Mouse (Mus musculus) kidney, embryonic 15.5 days (tissue): ENCODE measurements at regions not wholly inside any gene's neighbourhood (a gene's known extent, or its start where the extent isn't known, plus 50 kb on each side); places are given as distances from the start of the nearest gene placed in this dataset.

Source experiments
- ATAC-seq: fragments of 200-750 bp; cut with Nextera tagmentation; replicated peaks from 2 replicates; pipeline ENCODE4 v1.8.0; 2017; ENCODE audit warnings: moderate TSS enrichment; ENCODE audit not compliant: low FRiP score
- H3K27ac ChIP-seq: fragments of 300-500 bp; sonication (generic); 2 replicates; pipeline ENCODE4 v1.5.1; 2015; ENCODE audit warnings: mild to moderate bottlenecking, inconsistent platforms
- H3K27me3 ChIP-seq: fragments of 300-500 bp; sonication (generic); 2 replicates; pipeline ENCODE4 v1.6.1; 2015; ENCODE audit warnings: inconsistent platforms
- H3K36me3 ChIP-seq: fragments of 300-500 bp; sonication (generic); 2 replicates; pipeline ENCODE4 v1.6.1; 2015; ENCODE audit warnings: inconsistent platforms
- H3K4me1 ChIP-seq: fragments of 300-500 bp; sonication (generic); 2 replicates; pipeline ENCODE4 v1.6.1; 2015; ENCODE audit warnings: inconsistent platforms
- H3K4me2 ChIP-seq: fragments of 300-500 bp; sonication (generic); 2 replicates; pipeline ENCODE4 v1.6.1; 2015; ENCODE audit warnings: moderate library complexity, mild to moderate bottlenecking, inconsistent platforms
- H3K4me3 ChIP-seq: fragments of 300-500 bp; sonication (generic); replicated peaks from 2 replicates; pipeline ENCODE4 v1.5.1; 2015; ENCODE audit warnings: mild to moderate bottlenecking, inconsistent platforms
- H3K9ac ChIP-seq: fragments of 300-500 bp; sonication (generic); 2 replicates; pipeline ENCODE4 v1.6.1; 2015; ENCODE audit warnings: mild to moderate bottlenecking, inconsistent platforms
- H3K9me3 ChIP-seq: fragments of 300-500 bp; sonication (generic); replicated peaks from 2 replicates; pipeline ENCODE4 v1.6.1; 2016; ENCODE audit warnings: inconsistent platforms
- WGBS: fragments of 180-500 bp; shearing (Covaris S2); methylation state at CpG from one replicate; pipeline ENCODE4 v1.1.7; 2015; ENCODE audit warnings: mixed read lengths; 5-methylcytosine and 5-hydroxymethylcytosine counted together

DNA sequence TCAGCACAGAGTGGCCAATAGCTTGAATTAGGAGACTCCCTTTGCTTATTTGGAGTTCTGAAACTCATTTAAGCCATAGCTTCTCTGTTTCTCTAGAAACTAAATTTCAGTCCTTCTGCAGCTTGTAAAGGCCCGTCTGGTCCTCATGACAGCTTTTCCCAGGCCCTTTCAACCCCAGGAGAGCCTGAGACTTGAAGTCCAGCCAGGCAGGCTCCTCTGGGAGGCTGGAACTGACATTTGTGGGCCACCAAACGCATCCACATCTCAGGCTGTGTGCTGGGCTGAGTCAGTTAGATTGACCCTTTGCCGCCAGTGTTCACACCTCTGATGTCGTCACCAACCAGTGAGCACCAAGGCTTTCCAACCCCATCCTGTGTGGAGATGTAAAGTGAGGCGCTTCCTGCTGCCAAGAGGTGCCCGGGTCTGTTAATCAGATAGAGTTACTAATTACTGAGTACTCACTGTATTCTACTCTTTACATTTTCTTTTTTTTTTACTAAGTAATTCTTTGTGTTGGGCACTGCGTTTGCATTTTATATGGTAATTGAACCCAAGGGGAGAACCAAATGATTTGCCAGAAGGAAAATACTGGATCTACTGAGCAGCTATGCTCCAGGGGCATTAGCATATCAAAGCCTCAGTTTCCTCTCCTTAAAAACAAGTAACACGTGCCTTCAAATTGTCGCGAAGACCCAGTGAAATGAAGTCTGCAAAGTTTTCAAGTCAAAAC lies 207.0 kb downstream of the Snx19 start:
- 44% methylated on average over 10 of the region's 10 CpGs for WGBS

DNA sequence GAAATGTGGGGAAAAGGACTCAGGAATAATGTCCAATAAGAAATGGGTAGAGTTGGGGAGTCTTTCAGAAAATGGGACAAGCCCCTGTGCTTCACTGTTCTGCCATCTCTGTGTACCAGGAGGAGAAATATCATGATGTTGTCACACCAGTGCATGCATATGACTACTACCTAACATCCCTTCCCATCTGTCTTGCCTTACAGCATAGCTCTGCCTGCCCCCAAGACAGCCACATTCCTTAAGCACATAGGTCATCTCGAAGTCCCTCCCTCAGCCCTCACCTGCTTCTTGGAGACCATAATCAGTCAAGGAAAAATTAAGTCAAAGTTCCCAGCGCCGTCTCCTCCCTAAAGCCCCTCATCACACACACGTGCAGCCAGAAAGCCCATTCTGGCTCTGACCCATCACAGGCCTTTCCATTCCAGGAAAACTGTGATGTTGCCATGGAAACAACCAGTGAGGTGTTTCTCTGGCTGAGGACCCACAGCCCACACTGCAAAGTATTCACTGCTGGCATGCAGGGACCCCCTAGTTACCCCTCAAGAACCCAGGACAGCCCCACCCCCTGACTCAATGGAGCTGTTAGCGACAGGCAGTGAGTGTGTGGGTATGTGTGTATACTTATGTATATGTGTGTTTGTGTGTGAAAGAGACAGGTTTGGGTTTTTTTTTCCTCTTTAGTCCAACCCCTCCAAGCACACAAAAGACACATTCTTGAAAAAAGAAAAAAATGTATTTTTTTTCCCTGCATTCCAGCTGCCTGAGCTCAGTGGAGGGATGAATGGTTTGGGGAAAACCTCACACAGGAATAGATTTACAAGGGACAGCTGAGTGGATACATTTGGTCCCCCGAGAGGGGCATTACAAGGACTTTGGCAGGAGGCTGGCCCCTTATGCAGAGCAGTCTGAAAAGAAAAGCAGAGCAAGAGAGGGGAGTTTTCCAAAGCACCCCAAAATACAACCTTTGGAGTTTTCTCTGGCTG lies 205.5 kb downstream of the Snx19 start:
- Histone ChIP-seq H3K4me3 (no peak overlapping the region), H3K9ac (no peak overlapping the region), H3K27ac (peak overlapping the region; percentile 63), H3K4me1 (peaks cover 17% of the 10 kb centered on the region), H3K36me3 (no peaks in the 10 kb centered on the region), H3K27me3 (no peaks in the 10 kb centered on the region), H3K9me3 (no peaks in the 10 kb centered on the region), H3K4me2 (no peak overlapping the region)
- ATAC-seq = 0 out of 2 replicates have a peak, but pooled peaks have one; percentile 46
- 50% methylated on average over 6 of the region's 6 CpGs for WGBS

More for the DNA sequence above, 207.0 kb downstream of the Snx19 start:
- Histone ChIP-seq H3K27ac (peak overlapping the region; percentile 27; the same call in 1 of the 2 replicates), H3K36me3 (no peaks in the 10 kb centered on the region), H3K4me2 (no peak overlapping the region), H3K9ac (no peak overlapping the region), H3K27me3 (no peaks in the 10 kb centered on the region), H3K9me3 (no peaks in the 10 kb centered on the region), H3K4me3 (no peak overlapping the region), H3K4me1 (peaks cover 17% of the 10 kb centered on the region)
- ATAC-seq = no peak

DNA sequence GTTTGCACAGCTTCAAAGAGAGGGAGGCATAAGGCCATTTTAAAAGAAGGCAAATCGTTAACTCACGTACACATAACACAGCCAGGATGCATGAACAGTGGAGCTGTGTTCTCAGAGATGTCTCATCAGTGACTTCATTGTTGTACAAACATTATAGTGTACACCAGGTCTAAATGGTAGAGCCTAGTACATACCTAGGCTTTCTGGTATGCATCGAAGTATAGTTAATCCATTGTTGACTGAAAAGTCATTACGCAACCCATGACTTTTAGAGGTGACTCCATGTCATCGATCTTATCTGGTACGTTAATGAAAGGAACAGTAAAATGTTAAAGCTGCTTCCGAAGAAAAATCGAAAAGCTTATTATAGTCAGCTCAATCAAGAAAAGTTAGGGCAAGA lies 198.7 kb downstream of the Snx19 start:
- Histone ChIP-seq H3K4me1 (no peaks in the 10 kb centered on the region), H3K9ac (no peak overlapping the region), H3K4me2 (no peak overlapping the region)

DNA sequence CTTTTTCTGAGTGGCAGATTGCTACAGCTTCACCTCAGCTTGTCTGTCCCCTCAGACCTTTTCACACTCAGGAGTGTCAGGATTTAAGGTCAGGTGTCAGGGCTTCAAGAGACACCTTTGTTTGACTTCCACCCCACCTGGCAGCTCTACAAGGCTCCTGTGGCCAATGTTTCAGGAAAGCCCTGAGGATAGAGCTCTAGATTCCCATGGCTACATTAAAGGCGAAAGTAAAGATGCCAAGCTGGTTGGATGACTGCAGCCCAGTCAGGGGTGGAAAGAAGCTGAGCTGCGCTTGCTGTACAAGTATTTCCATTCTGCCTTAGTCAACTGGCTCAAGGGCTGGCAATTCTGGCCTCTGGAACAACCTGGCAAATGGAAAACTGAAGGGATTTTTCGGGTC lies 198.2 kb downstream of the Snx19 start:
- no peak overlapping the region for H3K4me2 ChIP-seq
- no peaks in the 10 kb centered on the region for H3K27me3 ChIP-seq
- no peaks in the 10 kb centered on the region for H3K9me3 ChIP-seq
- H3K9ac ChIP-seq = no peak overlapping the region
- no peak for ATAC-seq
- peak overlapping the region; percentile 48 for H3K27ac ChIP-seq
- H3K36me3 ChIP-seq = no peaks in the 10 kb centered on the region
- no peak overlapping the region for H3K4me3 ChIP-seq
- WGBS = 69% methylated on average over 3 of the region's 3 CpGs
- no peaks in the 10 kb centered on the region for H3K4me1 ChIP-seq

More for the DNA sequence above, 198.7 kb downstream of the Snx19 start:
- 81% methylated on average over 8 of the region's 8 CpGs for WGBS
- H3K27me3 ChIP-seq = no peaks in the 10 kb centered on the region
- H3K27ac ChIP-seq = peak overlapping the region; percentile 33; the same call in 1 of the 2 replicates
- no peak overlapping the region for H3K4me3 ChIP-seq
- H3K36me3 ChIP-seq = no peaks in the 10 kb centered on the region
- H3K9me3 ChIP-seq = no peaks in the 10 kb centered on the region
- ATAC-seq = no peak

DNA sequence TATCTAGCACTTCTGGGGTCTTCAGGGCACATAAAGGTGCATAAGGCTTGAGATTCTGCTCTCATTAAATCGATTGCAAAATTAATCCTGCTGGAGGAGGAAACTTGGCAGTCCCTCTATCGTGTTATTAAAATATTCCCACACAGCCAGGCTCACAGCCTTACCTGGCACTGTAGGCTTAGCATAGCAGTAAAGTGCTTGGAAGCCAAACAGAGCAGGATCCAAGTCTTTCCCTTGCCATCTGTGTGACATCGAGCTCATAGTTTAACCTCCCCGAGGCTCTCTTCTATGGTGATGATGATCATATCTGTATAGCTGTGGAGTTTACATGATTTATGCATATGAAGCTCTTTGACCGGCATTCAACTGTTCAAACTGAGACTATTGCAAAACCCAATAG lies 197.6 kb downstream of the Snx19 start:
- WGBS = 80% methylated on average over 5 of the region's 5 CpGs
- no peak for ATAC-seq
- Histone ChIP-seq H3K27me3 (no peaks in the 10 kb centered on the region), H3K4me3 (no peak overlapping the region), H3K4me2 (no peak overlapping the region), H3K36me3 (no peaks in the 10 kb centered on the region), H3K27ac (no peak overlapping the region), H3K9me3 (no peaks in the 10 kb centered on the region), H3K4me1 (no peaks in the 10 kb centered on the region), H3K9ac (no peak overlapping the region)

DNA sequence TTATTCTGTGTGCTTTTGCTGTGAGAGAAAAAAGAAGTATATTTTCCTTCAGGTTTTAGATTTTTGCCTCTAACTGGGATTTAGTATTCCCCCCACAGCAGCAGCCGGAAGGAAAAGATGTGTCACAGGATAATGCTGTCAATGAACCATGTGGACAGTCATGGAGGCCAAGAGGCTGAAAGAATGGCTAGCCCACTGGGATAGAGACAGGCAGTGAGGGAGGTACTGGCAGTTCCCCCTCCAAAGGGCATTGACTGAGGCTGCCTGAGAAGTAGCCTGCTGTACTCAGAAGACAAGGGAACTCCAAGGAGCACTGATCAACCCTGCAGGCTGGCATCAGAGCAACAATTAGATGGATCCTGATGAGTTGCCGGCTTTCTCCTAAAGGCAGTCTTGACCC lies 192.4 kb downstream of the Snx19 start:
- ATAC-seq = no peak
- 90% methylated on average over 2 of the region's 2 CpGs for WGBS
- Histone ChIP-seq H3K27me3 (no peaks in the 10 kb centered on the region), H3K36me3 (no peaks in the 10 kb centered on the region), H3K27ac (no peak overlapping the region), H3K4me3 (no peak overlapping the region), H3K4me2 (no peak overlapping the region), H3K9ac (no peak overlapping the region), H3K9me3 (no peaks in the 10 kb centered on the region), H3K4me1 (no peaks in the 10 kb centered on the region)

DNA sequence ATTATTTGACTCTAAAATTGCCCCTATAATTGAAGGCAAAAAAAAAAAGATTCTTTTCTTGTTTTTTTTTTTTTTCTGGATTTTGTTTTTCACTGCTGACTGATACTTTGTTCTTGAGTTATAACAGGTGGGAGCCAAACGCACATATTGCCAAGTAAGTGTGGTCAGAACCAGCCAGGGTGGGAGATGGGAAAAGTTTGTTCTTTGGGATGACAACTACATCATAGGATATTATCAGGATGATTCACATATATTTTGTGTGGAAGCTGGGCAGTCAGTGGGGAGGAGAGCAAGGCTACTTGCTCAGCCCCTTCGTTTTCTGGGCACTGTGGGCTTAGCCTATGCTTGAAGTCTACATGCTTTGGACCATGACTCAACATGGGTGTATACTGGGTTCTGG lies 191.3 kb downstream of the Snx19 start:
- Histone ChIP-seq H3K36me3 (no peaks in the 10 kb centered on the region), H3K4me1 (no peaks in the 10 kb centered on the region)

DNA sequence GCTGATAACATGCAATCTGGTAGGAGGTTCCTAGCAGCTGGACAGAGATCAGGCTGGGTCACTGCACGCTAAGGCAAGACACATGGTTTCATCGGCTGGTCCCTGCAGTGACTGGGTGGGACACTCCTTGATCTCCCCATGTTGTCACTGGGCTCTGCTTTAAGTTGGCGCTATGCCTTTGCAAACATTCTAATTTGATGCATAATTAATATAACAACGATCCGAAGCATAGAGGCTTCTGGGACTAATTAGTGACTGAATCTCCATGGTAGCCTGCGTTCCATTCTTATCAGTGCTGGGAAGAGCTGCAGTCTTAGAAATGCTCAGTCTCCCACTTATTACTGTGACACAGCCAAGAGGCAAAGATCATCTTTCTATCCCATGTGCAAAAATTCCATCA lies 186.8 kb downstream of the Snx19 start:
- WGBS = 57% methylated on average over 6 of the region's 6 CpGs
- Histone ChIP-seq H3K9me3 (no peaks in the 10 kb centered on the region), H3K9ac (no peak overlapping the region), H3K4me3 (no peak overlapping the region), H3K36me3 (no peaks in the 10 kb centered on the region), H3K27ac (peak overlapping the region; percentile 61), H3K4me2 (no peak overlapping the region), H3K27me3 (no peaks in the 10 kb centered on the region), H3K4me1 (no peaks in the 10 kb centered on the region; the same call in 1 of the 2 replicates)
- peak; percentile 74; the same call in 1 of the 2 replicates for ATAC-seq

More for the DNA sequence above, 191.3 kb downstream of the Snx19 start:
- Histone ChIP-seq H3K9ac (no peak overlapping the region), H3K9me3 (no peaks in the 10 kb centered on the region), H3K27me3 (no peaks in the 10 kb centered on the region), H3K27ac (no peak overlapping the region), H3K4me3 (no peak overlapping the region), H3K4me2 (no peak overlapping the region)
- 75% methylated on average over 2 of the region's 2 CpGs for WGBS
- ATAC-seq = no peak

DNA sequence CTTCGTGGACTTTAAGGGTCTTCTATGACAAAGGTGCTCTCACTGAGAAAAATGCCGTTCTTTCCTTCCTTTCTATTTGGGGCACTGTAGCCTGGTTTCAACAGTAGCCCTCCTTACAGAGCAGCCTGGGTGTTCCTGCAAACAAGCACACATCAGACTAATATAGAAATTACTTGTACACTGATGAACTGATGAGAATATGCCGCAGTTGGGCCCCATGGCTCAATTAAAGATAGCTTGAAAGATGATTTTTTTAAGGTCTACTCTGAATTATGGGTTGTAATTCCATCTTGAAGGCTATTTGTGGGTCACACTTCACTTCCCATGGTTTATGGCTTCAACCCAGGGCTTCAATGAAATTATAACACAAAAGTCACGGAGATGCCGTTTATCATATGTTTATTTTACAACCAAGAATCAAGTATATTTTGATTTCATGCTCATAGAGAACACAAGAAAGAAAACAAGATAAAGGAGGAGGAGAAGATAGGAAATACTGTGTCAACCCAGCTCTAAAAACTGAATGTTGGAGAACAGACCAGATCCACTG lies 186.2 kb downstream of the Snx19 start:
- Histone ChIP-seq H3K4me1 (no peaks in the 10 kb centered on the region; the same call in 1 of the 2 replicates), H3K27ac (peak overlapping the region; percentile 61), H3K4me3 (no peak overlapping the region), H3K9ac (no peak overlapping the region), H3K36me3 (no peaks in the 10 kb centered on the region), H3K4me2 (no peak overlapping the region), H3K27me3 (no peaks in the 10 kb centered on the region), H3K9me3 (no peaks in the 10 kb centered on the region)
- WGBS = 59% methylated on average over 5 of the region's 5 CpGs
- ATAC-seq = no peak

DNA sequence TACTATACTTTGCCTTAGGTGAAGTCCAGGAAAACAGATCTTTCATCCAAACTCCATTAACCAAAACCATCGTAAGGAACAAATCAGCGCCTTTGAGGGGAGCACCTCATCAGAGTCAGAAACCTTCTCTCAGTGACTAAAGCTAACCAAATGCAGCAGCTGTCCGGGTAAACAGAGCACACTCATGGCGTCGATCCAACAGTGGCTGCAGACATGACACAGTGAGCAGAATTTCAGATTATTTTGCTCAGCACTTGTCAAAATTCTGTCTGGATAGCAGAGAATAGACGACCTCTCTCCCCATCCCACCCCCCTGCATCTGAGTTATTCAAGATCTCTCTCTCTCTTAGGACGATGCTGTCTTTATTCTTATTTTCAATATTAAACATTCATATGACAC lies 183.4 kb downstream of the Snx19 start:
- H3K4me2 ChIP-seq = no peak overlapping the region
- no peaks in the 10 kb centered on the region for H3K36me3 ChIP-seq
- no peak overlapping the region for H3K27ac ChIP-seq
- H3K27me3 ChIP-seq = no peaks in the 10 kb centered on the region
- no peaks in the 10 kb centered on the region for H3K9me3 ChIP-seq
- H3K9ac ChIP-seq = no peak overlapping the region
- WGBS = 74% methylated on average over 7 of the region's 7 CpGs
- H3K4me1 ChIP-seq = no peaks in the 10 kb centered on the region; the same call in 1 of the 2 replicates
- no peak for ATAC-seq
- H3K4me3 ChIP-seq = no peak overlapping the region

DNA sequence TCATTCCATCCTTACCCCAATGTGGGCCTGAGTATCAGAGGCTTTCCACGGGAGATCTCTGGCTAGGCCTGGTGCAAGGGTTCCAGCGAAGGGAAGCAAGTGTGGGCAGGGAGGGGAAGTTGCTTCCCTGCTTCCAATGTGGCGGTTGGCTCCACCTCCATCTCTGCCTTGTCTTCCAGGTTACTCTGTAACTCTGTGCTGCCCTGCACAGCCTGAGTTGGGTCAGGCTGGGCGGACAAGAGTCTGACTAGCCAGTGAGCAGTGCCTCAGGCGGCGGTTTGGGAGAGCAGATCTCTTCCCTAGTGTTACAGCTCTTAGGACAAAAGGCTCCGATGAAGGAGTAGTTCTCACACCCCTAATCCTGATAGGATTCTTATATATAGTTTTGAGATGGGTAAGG lies 172.8 kb downstream of the Snx19 start:
- H3K4me3 ChIP-seq = no peak overlapping the region
- no peaks in the 10 kb centered on the region for H3K9me3 ChIP-seq
- 76% methylated on average over 7 of the region's 7 CpGs for WGBS
- H3K9ac ChIP-seq = no peak overlapping the region
- no peaks in the 10 kb centered on the region for H3K27me3 ChIP-seq
- 0 out of 2 replicates have a peak, but pooled peaks have one; percentile 43 for ATAC-seq
- no peaks in the 10 kb centered on the region for H3K36me3 ChIP-seq
- no peak overlapping the region for H3K27ac ChIP-seq
- no peaks in the 10 kb centered on the region for H3K4me1 ChIP-seq
- H3K4me2 ChIP-seq = no peak overlapping the region

DNA sequence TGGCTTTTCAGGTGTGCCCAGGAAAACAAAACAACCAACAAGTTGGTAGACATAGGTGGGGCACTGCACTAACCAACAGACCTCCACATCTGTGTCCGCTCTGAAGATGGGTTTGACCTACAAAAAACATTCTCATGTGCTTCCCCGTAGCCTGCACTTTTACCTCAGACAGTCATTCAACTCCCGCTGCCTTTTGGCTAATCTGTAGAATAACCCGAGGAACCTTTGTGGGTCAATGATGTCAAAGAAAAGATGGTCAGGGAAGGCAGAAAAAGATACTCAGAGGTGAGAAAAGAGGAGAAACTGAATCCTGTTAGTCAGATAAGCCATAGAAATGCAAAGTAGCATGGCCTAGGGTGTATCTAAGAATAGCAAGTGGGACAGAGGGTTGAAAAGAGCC lies 170.8 kb downstream of the Snx19 start:
- WGBS = 81% methylated on average over 4 of the region's 4 CpGs
- Histone ChIP-seq H3K9ac (no peak overlapping the region), H3K27me3 (no peaks in the 10 kb centered on the region), H3K9me3 (no peaks in the 10 kb centered on the region), H3K4me2 (no peak overlapping the region), H3K4me1 (no peaks in the 10 kb centered on the region), H3K4me3 (no peak overlapping the region), H3K27ac (no peak overlapping the region), H3K36me3 (no peaks in the 10 kb centered on the region)
- ATAC-seq = no peak
